Mouse (Mus musculus): ENCODE measurements around the gene Dnajc15. TPM values are rescaled to one million over a fixed set of nuclear protein-coding genes. Genes with fewer than 3 reads are reported as not detected.

The Dnajc15 gene
- polyA plus RNA-seq, 1 experiment from 2014 or later, result 103 TPM

- Histone ChIP-seq H3K4me1 (ENCODE audit: control insufficient read depth, insufficient read depth, low read length) (no peaks in the 10 kb centered on the region), H3K4me2 (ENCODE audit: low read depth) (no peak overlapping the region), H3K27ac (ENCODE audit: low read depth, low read length) (no peak overlapping the region), H3K27me3 (ENCODE audit: control insufficient read depth, insufficient read depth, low read length) (no peaks in the 10 kb centered on the region), H3K4me3 (ENCODE audit: low read depth, low read length) (no peak overlapping the region), H3K36me3 (ENCODE audit: control insufficient read depth, insufficient read depth, low read length) (no peaks in the 10 kb centered on the region), H3K9me3 (ENCODE audit: control insufficient read depth, low read length) (no peaks in the 10 kb centered on the region), H3K9ac (ENCODE audit: low read length) (no peak overlapping the region)
- 90% methylated on average over 6 of the region's 6 CpGs for WGBS
- DNase-seq (ENCODE audit: low spot score) (no peak), ATAC-seq (ENCODE audit: insufficient read depth, low FRiP score, low TSS enrichment) (no peak)
Measured at GRCm38 (mm10) chr14:77825121-77825520, 49.8 kb downstream of the Dnajc15 start.

GRCm38 (mm10) chr14:77819841-77820240 is 55.1 kb downstream of the Dnajc15 start:
- H3K4me2 ChIP-seq (ENCODE audit: low read depth), result no peak overlapping the region
- no peak overlapping the region for H3K9ac ChIP-seq (ENCODE audit: low read length)
- 93% methylated on average over 3 of the region's 3 CpGs for WGBS
- DNase-seq (ENCODE audit: low spot score), result no peak
- no peaks in the 10 kb centered on the region for H3K36me3 ChIP-seq (ENCODE audit: control insufficient read depth, insufficient read depth, low read length)
- H3K27ac ChIP-seq (ENCODE audit: low read depth, low read length), result no peak overlapping the region
- no peaks in the 10 kb centered on the region for H3K9me3 ChIP-seq (ENCODE audit: control insufficient read depth, low read length)
- no peaks in the 10 kb centered on the region for H3K4me1 ChIP-seq (ENCODE audit: control insufficient read depth, insufficient read depth, low read length)
- H3K27me3 ChIP-seq (ENCODE audit: control insufficient read depth, insufficient read depth, low read length), result no peaks in the 10 kb centered on the region
- no peak overlapping the region for H3K4me3 ChIP-seq (ENCODE audit: low read depth, low read length)
- no peak for ATAC-seq (ENCODE audit: insufficient read depth, low FRiP score, low TSS enrichment)

GRCm38 (mm10) chr14:77817561-77817960 is 57.4 kb downstream of the Dnajc15 start:
- no peak overlapping the region for H3K4me2 ChIP-seq (ENCODE audit: low read depth)
- H3K9ac ChIP-seq (ENCODE audit: low read length), result no peak overlapping the region
- DNase-seq (ENCODE audit: low spot score) (no peak), ATAC-seq (ENCODE audit: insufficient read depth, low FRiP score, low TSS enrichment) (no peak)
- no peak overlapping the region for H3K27ac ChIP-seq (ENCODE audit: low read depth, low read length)
- no peaks in the 10 kb centered on the region for H3K4me1 ChIP-seq (ENCODE audit: control insufficient read depth, insufficient read depth, low read length)
- H3K27me3 ChIP-seq (ENCODE audit: control insufficient read depth, insufficient read depth, low read length), result no peaks in the 10 kb centered on the region
- H3K4me3 ChIP-seq (ENCODE audit: low read depth, low read length), result no peak overlapping the region
- H3K9me3 ChIP-seq (ENCODE audit: control insufficient read depth, low read length), result no peaks in the 10 kb centered on the region
- H3K36me3 ChIP-seq (ENCODE audit: control insufficient read depth, insufficient read depth, low read length), result no peaks in the 10 kb centered on the region
- WGBS, result 94% methylated on average over 6 of the region's 6 CpGs

- Histone ChIP-seq H3K27ac (ENCODE audit: low read depth, low read length) (no peak overlapping the region), H3K4me2 (ENCODE audit: low read depth) (no peak overlapping the region), H3K9me3 (ENCODE audit: control insufficient read depth, low read length) (no peaks in the 10 kb centered on the region), H3K27me3 (ENCODE audit: control insufficient read depth, insufficient read depth, low read length) (no peaks in the 10 kb centered on the region), H3K4me1 (ENCODE audit: control insufficient read depth, insufficient read depth, low read length) (no peaks in the 10 kb centered on the region), H3K4me3 (ENCODE audit: low read depth, low read length) (no peak overlapping the region), H3K36me3 (ENCODE audit: control insufficient read depth, insufficient read depth, low read length) (no peaks in the 10 kb centered on the region), H3K9ac (ENCODE audit: low read length) (no peak overlapping the region)
- ATAC-seq (ENCODE audit: insufficient read depth, low FRiP score, low TSS enrichment) (no peak), DNase-seq (ENCODE audit: low spot score) (no peak)
- WGBS, result 62% methylated on average over 4 of the region's 4 CpGs
Measured at GRCm38 (mm10) chr14:77814935-77815334, 60.0 kb downstream of the Dnajc15 start.

- H3K4me2 ChIP-seq (ENCODE audit: low read depth), result no peak overlapping the region
- H3K27me3 ChIP-seq (ENCODE audit: control insufficient read depth, insufficient read depth, low read length), result no peaks in the 10 kb centered on the region
- ATAC-seq (ENCODE audit: insufficient read depth, low FRiP score, low TSS enrichment) (no peak), DNase-seq (ENCODE audit: low spot score) (no peak)
- H3K4me1 ChIP-seq (ENCODE audit: control insufficient read depth, insufficient read depth, low read length), result no peaks in the 10 kb centered on the region
- no peak overlapping the region for H3K4me3 ChIP-seq (ENCODE audit: low read depth, low read length)
- H3K27ac ChIP-seq (ENCODE audit: low read depth, low read length), result no peak overlapping the region
- WGBS, result 89% methylated on average over 1 of the region's 1 CpGs
- H3K36me3 ChIP-seq (ENCODE audit: control insufficient read depth, insufficient read depth, low read length), result no peaks in the 10 kb centered on the region
- H3K9ac ChIP-seq (ENCODE audit: low read length), result no peak overlapping the region
- no peaks in the 10 kb centered on the region for H3K9me3 ChIP-seq (ENCODE audit: control insufficient read depth, low read length)
Measured at GRCm38 (mm10) chr14:77812890-77813289, 62.0 kb downstream of the Dnajc15 start.

- no peak for DNase-seq (ENCODE audit: low spot score)
- H3K9me3 ChIP-seq (ENCODE audit: control insufficient read depth, low read length), result no peaks in the 10 kb centered on the region
- H3K9ac ChIP-seq (ENCODE audit: low read length), result no peak overlapping the region
- no peak overlapping the region for H3K4me3 ChIP-seq (ENCODE audit: low read depth, low read length)
- no peak for ATAC-seq (ENCODE audit: insufficient read depth, low FRiP score, low TSS enrichment)
- no peak overlapping the region for H3K4me2 ChIP-seq (ENCODE audit: low read depth)
- no peak overlapping the region for H3K27ac ChIP-seq (ENCODE audit: low read depth, low read length)
- H3K27me3 ChIP-seq (ENCODE audit: control insufficient read depth, insufficient read depth, low read length), result no peaks in the 10 kb centered on the region
- WGBS, result 90% methylated on average over 5 of the region's 5 CpGs
- no peaks in the 10 kb centered on the region for H3K4me1 ChIP-seq (ENCODE audit: control insufficient read depth, insufficient read depth, low read length)
- no peaks in the 10 kb centered on the region for H3K36me3 ChIP-seq (ENCODE audit: control insufficient read depth, insufficient read depth, low read length)
Measured at GRCm38 (mm10) chr14:77811466-77811865, 63.5 kb downstream of the Dnajc15 start.

GRCm38 (mm10) chr14:77807836-77808235 is 67.1 kb downstream of the Dnajc15 start:
- H3K4me1 ChIP-seq (ENCODE audit: control insufficient read depth, insufficient read depth, low read length), result no peaks in the 10 kb centered on the region
- H3K4me2 ChIP-seq (ENCODE audit: low read depth), result no peak overlapping the region
- no peaks in the 10 kb centered on the region for H3K36me3 ChIP-seq (ENCODE audit: control insufficient read depth, insufficient read depth, low read length)
- H3K9me3 ChIP-seq (ENCODE audit: control insufficient read depth, low read length), result no peaks in the 10 kb centered on the region
- H3K4me3 ChIP-seq (ENCODE audit: low read depth, low read length), result no peak overlapping the region
- H3K9ac ChIP-seq (ENCODE audit: low read length), result no peak overlapping the region
- DNase-seq (ENCODE audit: low spot score) (no peak), ATAC-seq (ENCODE audit: insufficient read depth, low FRiP score, low TSS enrichment) (no peak)
- 76% methylated on average over 4 of the region's 4 CpGs for WGBS
- no peak overlapping the region for H3K27ac ChIP-seq (ENCODE audit: low read depth, low read length)
- no peaks in the 10 kb centered on the region for H3K27me3 ChIP-seq (ENCODE audit: control insufficient read depth, insufficient read depth, low read length)

- Histone ChIP-seq H3K4me1 (ENCODE audit: control insufficient read depth, insufficient read depth, low read length) (peaks cover 6% of the 10 kb centered on the region; the same call in 1 of the 2 replicates), H3K9ac (ENCODE audit: low read length) (no peak overlapping the region), H3K9me3 (ENCODE audit: control insufficient read depth, low read length) (no peaks in the 10 kb centered on the region), H3K36me3 (ENCODE audit: control insufficient read depth, insufficient read depth, low read length) (no peaks in the 10 kb centered on the region), H3K27ac (ENCODE audit: low read depth, low read length) (no peak overlapping the region), H3K4me3 (ENCODE audit: low read depth, low read length) (no peak overlapping the region), H3K4me2 (ENCODE audit: low read depth) (no peak overlapping the region), H3K27me3 (ENCODE audit: control insufficient read depth, insufficient read depth, low read length) (no peaks in the 10 kb centered on the region)
- ATAC-seq (ENCODE audit: insufficient read depth, low FRiP score, low TSS enrichment) (no peak), DNase-seq (ENCODE audit: low spot score) (no peak)
- 93% methylated on average over 5 of the region's 5 CpGs for WGBS
Measured at GRCm38 (mm10) chr14:77806345-77806744, 68.6 kb downstream of the Dnajc15 start.

GRCm38 (mm10) chr14:77802268-77802630 is 72.7 kb downstream of the Dnajc15 start:
- no peak for ATAC-seq (ENCODE audit: insufficient read depth, low FRiP score, low TSS enrichment)

More at GRCm38 (mm10) chr14:77802268-77802630, 72.7 kb downstream of the Dnajc15 start:
- Histone ChIP-seq H3K9ac (ENCODE audit: low read length) (no peak overlapping the region), H3K4me2 (ENCODE audit: low read depth) (no peak overlapping the region), H3K9me3 (ENCODE audit: control insufficient read depth, low read length) (no peaks in the 10 kb centered on the region), H3K4me1 (ENCODE audit: control insufficient read depth, insufficient read depth, low read length) (peaks cover 6% of the 10 kb centered on the region; the same call in 1 of the 2 replicates), H3K27me3 (ENCODE audit: control insufficient read depth, insufficient read depth, low read length) (no peaks in the 10 kb centered on the region), H3K4me3 (ENCODE audit: low read depth, low read length) (no peak overlapping the region), H3K36me3 (ENCODE audit: control insufficient read depth, insufficient read depth, low read length) (no peaks in the 10 kb centered on the region), H3K27ac (ENCODE audit: low read depth, low read length) (no peak overlapping the region)
- DNase-seq (ENCODE audit: low spot score), result no peak
- WGBS, result 61% methylated on average over 5 of the region's 5 CpGs

All from neural tube, embryonic 11.5 days (tissue).